Mouse (Mus musculus): ENCODE measurements at regions not wholly inside any gene's neighbourhood (a gene's known extent, or its start where the extent isn't known, plus 50 kb on each side); places are given as distances from the start of the nearest gene placed in this dataset.
"Not testable (repeated sequence)": the region's sequence is repeated elsewhere in the genome, so short reads cannot be mapped to it uniquely, and the experiment has no call there.

- ATAC-seq (ENCODE audit: insufficient read depth) = no peak
- Histone ChIP-seq H3K4me1 (ENCODE audit: insufficient read depth) (no peaks in the 10 kb centered on the region), H3K9me3 (ENCODE audit: low read depth, low read length) (no peaks in the 10 kb centered on the region), H3K27me3 (ENCODE audit: insufficient read depth, low read length) (no peaks in the 10 kb centered on the region), H3K9ac (no peak overlapping the region), H3K36me3 (ENCODE audit: insufficient read depth) (no peaks in the 10 kb centered on the region), H3K4me2 (no peak overlapping the region), H3K27ac (ENCODE audit: low read depth) (no peak overlapping the region), H3K4me3 (ENCODE audit: low read depth, low read length) (no peak overlapping the region)
- TF ChIP-seq CTCF (IDR thresholded peaks at IDR 0.05; ENCODE audit: low read depth) = no peak
- WGBS = 42% methylated on average over 7 of the region's 7 CpGs
- peak; percentile 50 for DNase-seq
Measured at GRCm38 (mm10) chr10:117452190-117452950, 72.6 kb upstream of the Cpsf6 start.

GRCm38 (mm10) chr10:117451396-117452185, 71.8 kb upstream of the Cpsf6 start:
- 86% methylated on average over 9 of the region's 9 CpGs for WGBS
- no peak overlapping the region for H3K27ac ChIP-seq (ENCODE audit: low read depth)
- no peaks in the 10 kb centered on the region for H3K9me3 ChIP-seq (ENCODE audit: low read depth, low read length)
- H3K36me3 ChIP-seq (ENCODE audit: insufficient read depth) = no peaks in the 10 kb centered on the region
- H3K27me3 ChIP-seq (ENCODE audit: insufficient read depth, low read length) = no peaks in the 10 kb centered on the region
- no peak overlapping the region for H3K9ac ChIP-seq
- ATAC-seq (ENCODE audit: insufficient read depth) (no peak), DNase-seq (no peak)
- H3K4me1 ChIP-seq (ENCODE audit: insufficient read depth) = no peaks in the 10 kb centered on the region
- H3K4me3 ChIP-seq (ENCODE audit: low read depth, low read length) = no peak overlapping the region
- H3K4me2 ChIP-seq = no peak overlapping the region
- no peak for TF ChIP-seq CTCF (IDR thresholded peaks at IDR 0.05; ENCODE audit: low read depth)

GRCm38 (mm10) chr10:117450631-117451030, 70.8 kb upstream of the Cpsf6 start:
- no peaks in the 10 kb centered on the region for H3K9me3 ChIP-seq (ENCODE audit: low read depth, low read length)
- WGBS = 87% methylated on average over 4 of the region's 4 CpGs
- DNase-seq (no peak), ATAC-seq (ENCODE audit: insufficient read depth) (no peak)
- no peak overlapping the region for H3K27ac ChIP-seq (ENCODE audit: low read depth)
- H3K9ac ChIP-seq = no peak overlapping the region
- no peaks in the 10 kb centered on the region for H3K36me3 ChIP-seq (ENCODE audit: insufficient read depth)
- no peaks in the 10 kb centered on the region for H3K4me1 ChIP-seq (ENCODE audit: insufficient read depth)
- no peak for TF ChIP-seq CTCF (IDR thresholded peaks at IDR 0.05; ENCODE audit: low read depth)
- H3K4me3 ChIP-seq (ENCODE audit: low read depth, low read length) = no peak overlapping the region
- H3K27me3 ChIP-seq (ENCODE audit: insufficient read depth, low read length) = no peaks in the 10 kb centered on the region
- no peak overlapping the region for H3K4me2 ChIP-seq

- no peak overlapping the region for H3K27ac ChIP-seq (ENCODE audit: low read depth)
- no peak for DNase-seq
- no peak for TF ChIP-seq CTCF (IDR thresholded peaks at IDR 0.05; ENCODE audit: low read depth)
- H3K9me3 ChIP-seq (ENCODE audit: low read depth, low read length) = no peaks in the 10 kb centered on the region
- no peaks in the 10 kb centered on the region for H3K27me3 ChIP-seq (ENCODE audit: insufficient read depth, low read length)
- 87% methylated on average over 1 of the region's 1 CpGs for WGBS
- H3K4me2 ChIP-seq = no peak overlapping the region
- H3K36me3 ChIP-seq (ENCODE audit: insufficient read depth) = no peaks in the 10 kb centered on the region
- ATAC-seq (ENCODE audit: insufficient read depth) = no peak
- no peak overlapping the region for H3K9ac ChIP-seq
- H3K4me1 ChIP-seq (ENCODE audit: insufficient read depth) = no peaks in the 10 kb centered on the region
- no peak overlapping the region for H3K4me3 ChIP-seq (ENCODE audit: low read depth, low read length)
Measured at GRCm38 (mm10) chr10:117450240-117450569, 70.4 kb upstream of the Cpsf6 start.

GRCm38 (mm10) chr10:117449416-117450239, 69.8 kb upstream of the Cpsf6 start:
- Histone ChIP-seq H3K27ac (ENCODE audit: low read depth) (no peak overlapping the region), H3K27me3 (ENCODE audit: insufficient read depth, low read length) (no peaks in the 10 kb centered on the region), H3K9me3 (ENCODE audit: low read depth, low read length) (no peaks in the 10 kb centered on the region), H3K36me3 (ENCODE audit: insufficient read depth) (no peaks in the 10 kb centered on the region), H3K9ac (no peak overlapping the region), H3K4me2 (no peak overlapping the region), H3K4me3 (ENCODE audit: low read depth, low read length) (no peak overlapping the region), H3K4me1 (ENCODE audit: insufficient read depth) (no peaks in the 10 kb centered on the region)
- 80% methylated on average over 3 of the region's 3 CpGs for WGBS
- no peak for ATAC-seq (ENCODE audit: insufficient read depth)
- DNase-seq = no peak
- no peak for TF ChIP-seq CTCF (IDR thresholded peaks at IDR 0.05; ENCODE audit: low read depth)

GRCm38 (mm10) chr10:117448783-117449182, 69.0 kb upstream of the Cpsf6 start:
- not testable (repeated sequence) for H3K27me3 ChIP-seq (ENCODE audit: insufficient read depth, low read length); H3K36me3 ChIP-seq (ENCODE audit: insufficient read depth); H3K9me3 ChIP-seq (ENCODE audit: low read depth, low read length); H3K4me2 ChIP-seq; H3K27ac ChIP-seq (ENCODE audit: low read depth); H3K4me1 ChIP-seq (ENCODE audit: insufficient read depth); H3K4me3 ChIP-seq (ENCODE audit: low read depth, low read length); ATAC-seq (ENCODE audit: insufficient read depth); H3K9ac ChIP-seq; DNase-seq
- 96% methylated on average over 3 of the region's 3 CpGs for WGBS

- Histone ChIP-seq H3K27me3 (ENCODE audit: insufficient read depth, low read length) (no peaks in the 10 kb centered on the region), H3K27ac (ENCODE audit: low read depth) (no peak overlapping the region), H3K9ac (no peak overlapping the region), H3K4me2 (no peak overlapping the region), H3K4me3 (ENCODE audit: low read depth, low read length) (no peak overlapping the region), H3K9me3 (ENCODE audit: low read depth, low read length) (no peaks in the 10 kb centered on the region), H3K36me3 (ENCODE audit: insufficient read depth) (no peaks in the 10 kb centered on the region), H3K4me1 (ENCODE audit: insufficient read depth) (no peaks in the 10 kb centered on the region)
- no peak for ATAC-seq (ENCODE audit: insufficient read depth)
- no peak for DNase-seq
- WGBS = 91% methylated on average over 8 of the region's 8 CpGs
- no peak for TF ChIP-seq CTCF (IDR thresholded peaks at IDR 0.05; ENCODE audit: low read depth)
Measured at GRCm38 (mm10) chr10:117447626-117448025, 67.8 kb upstream of the Cpsf6 start.

Measured in lung, embryonic 14.5 days (tissue).